Mouse (Mus musculus) ES-E14 (cell line): Measurements from ENCODE around the gene Nnat. TPM values are rescaled to one million over a fixed set of nuclear protein-coding genes. Genes with fewer than 3 reads are reported as not detected.

Experiments used
- DNase-seq: peaks from one replicate; pipeline ENCODE4 v3.0.0-alpha.2; 2013; ENCODE audit warnings: low read depth, low spot score
- H3K27ac ChIP-seq: 2 replicates; pipeline ENCODE4 v1.5.1; 2012; ENCODE audit warnings: low read depth, mild to moderate bottlenecking, low read length, moderate library complexity, mixed read lengths; ENCODE audit not compliant: poor library complexity, insufficient read depth, severe bottlenecking
- H3K36me3 ChIP-seq: 2 replicates; pipeline ENCODE4 v1.6.1; 2012; ENCODE audit warnings: mild to moderate bottlenecking, low read length, moderate library complexity, mixed read lengths; ENCODE audit not compliant: control insufficient read depth, poor library complexity, insufficient read depth, severe bottlenecking
- H3K4me1 ChIP-seq, 2 experiments: fragments of 150-350 bp in 1 of 2; sonication (generic) in 1 of 2; 2 replicates each; pipeline ENCODE4 v1.6.1; 2012; ENCODE audit warnings: low read length in 2 of 2, mild to moderate bottlenecking in 1 of 2, mixed read lengths in 1 of 2; ENCODE audit not compliant: control insufficient read depth in 2 of 2, insufficient read depth in 2 of 2, poor library complexity in 1 of 2
- H3K4me3 ChIP-seq, 2 experiments: fragments of 150-350 bp in 1 of 2; sonication (generic) in 1 of 2; 2 replicates each; pipeline ENCODE4 v1.5.1; 2012; ENCODE audit warnings: low read length in 2 of 2, low read depth in 1 of 2, mild to moderate bottlenecking in 1 of 2, mixed read lengths in 1 of 2; ENCODE audit not compliant: insufficient read depth in 1 of 2, poor library complexity in 1 of 2, severe bottlenecking in 1 of 2
- H3K9ac ChIP-seq: 2 replicates; pipeline ENCODE4 v1.6.1; 2012; ENCODE audit warnings: low read depth, mild to moderate bottlenecking, low read length, mixed read lengths; ENCODE audit not compliant: poor library complexity, insufficient read depth, severe bottlenecking
- H3K9me3 ChIP-seq: fragments of 150-350 bp; sonication (generic); 2 replicates; pipeline ENCODE4 v1.6.1; 2012; ENCODE audit warnings: low read depth, mild to moderate bottlenecking, low read length; ENCODE audit not compliant: control insufficient read depth, insufficient read depth
- CHD2 ChIP-seq: IDR thresholded peaks from 2 replicates; pipeline ENCODE4 v1.6.1; 2014; ENCODE audit warnings: mild to moderate bottlenecking, low read depth, low read length, inconsistent platforms
- HCFC1 ChIP-seq: IDR thresholded peaks from 2 replicates; pipeline ENCODE4 v1.6.1; 2012; ENCODE audit warnings: low read length, inconsistent platforms, borderline replicate concordance; ENCODE audit not compliant: insufficient read depth
- MAFK ChIP-seq: IDR thresholded peaks from 2 replicates; pipeline ENCODE4 v1.6.1; 2014; ENCODE audit warnings: mild to moderate bottlenecking, low read depth, low read length, inconsistent platforms; ENCODE audit not compliant: insufficient read depth
- ZC3H11A ChIP-seq: IDR thresholded peaks from 2 replicates; pipeline ENCODE4 v1.6.1; 2012; ENCODE audit warnings: low read depth, mild to moderate bottlenecking, inconsistent platforms, low read length, borderline replicate concordance
- ZNF384 ChIP-seq: IDR thresholded peaks from 2 replicates; pipeline ENCODE4 v1.6.1; 2012; ENCODE audit warnings: low read depth, low read length, inconsistent platforms
- in situ Hi-C, 2 experiments: fragments of 600-800 bp; cut with MboI; formaldehyde crosslinking; loops; one replicate each; pipeline ENCODE4 v1.15.1; 2025; ENCODE audit warnings: low sequenced_read_pairs in 2 of 2, inconsistent platforms in 1 of 2; ENCODE audit not compliant: unreplicated experiment in 2 of 2
- total RNA-seq: library from RNA; depleted of rRNA; stranded (reverse); fragments of 300-350 nt; gene quantifications from 2 replicates; pipeline ENCODE4 v1.2.3, GENCODE M21; 2012

Nnat gene
- total RNA-seq, 1 experiment: 117 TPM

DNA sequence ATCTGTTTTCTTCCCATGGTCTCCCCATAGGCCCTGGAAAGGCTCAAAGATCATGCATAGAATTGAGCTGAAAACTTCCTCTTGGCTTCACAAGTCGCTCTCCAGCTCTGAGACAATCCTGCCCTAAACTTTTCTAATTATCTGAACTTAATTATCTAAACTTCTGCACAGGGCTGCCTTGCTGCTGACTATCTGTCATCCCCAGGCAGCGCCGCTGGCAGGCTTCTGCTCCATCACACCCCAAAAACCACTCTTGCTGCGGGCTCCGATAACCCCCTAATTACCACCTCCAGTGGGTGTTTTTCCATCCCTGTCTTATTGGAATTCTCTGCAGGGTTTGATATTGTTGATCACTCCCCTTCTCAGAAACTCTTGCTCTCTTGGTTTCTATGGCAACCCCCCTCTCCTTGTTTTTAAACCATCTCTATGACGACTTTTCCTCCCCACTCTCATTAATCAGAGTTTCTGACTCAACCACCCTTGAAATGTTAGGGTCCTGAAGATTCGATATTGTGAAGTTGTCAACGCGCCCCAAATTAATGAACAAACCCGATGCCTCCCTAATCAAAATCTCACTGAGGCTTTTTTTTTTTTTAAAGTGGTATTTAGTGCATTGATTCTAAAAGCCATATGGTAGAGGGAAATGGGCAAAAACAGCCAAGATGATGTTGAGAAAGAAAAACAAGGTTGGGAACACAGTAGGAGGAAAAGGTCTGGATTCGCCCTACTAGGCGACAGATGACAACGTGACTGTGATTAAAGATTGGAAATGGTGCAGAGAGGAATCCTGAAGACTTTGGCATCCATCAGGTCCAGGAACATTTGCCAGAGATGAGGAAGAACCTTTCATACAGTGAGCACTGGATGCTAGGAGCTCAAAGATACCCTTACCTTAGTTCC lies 29.6 kb upstream of the Nnat start:
- in situ Hi-C loops: no loop called here
- no peak for TF ChIP-seq MAFK

DNA sequence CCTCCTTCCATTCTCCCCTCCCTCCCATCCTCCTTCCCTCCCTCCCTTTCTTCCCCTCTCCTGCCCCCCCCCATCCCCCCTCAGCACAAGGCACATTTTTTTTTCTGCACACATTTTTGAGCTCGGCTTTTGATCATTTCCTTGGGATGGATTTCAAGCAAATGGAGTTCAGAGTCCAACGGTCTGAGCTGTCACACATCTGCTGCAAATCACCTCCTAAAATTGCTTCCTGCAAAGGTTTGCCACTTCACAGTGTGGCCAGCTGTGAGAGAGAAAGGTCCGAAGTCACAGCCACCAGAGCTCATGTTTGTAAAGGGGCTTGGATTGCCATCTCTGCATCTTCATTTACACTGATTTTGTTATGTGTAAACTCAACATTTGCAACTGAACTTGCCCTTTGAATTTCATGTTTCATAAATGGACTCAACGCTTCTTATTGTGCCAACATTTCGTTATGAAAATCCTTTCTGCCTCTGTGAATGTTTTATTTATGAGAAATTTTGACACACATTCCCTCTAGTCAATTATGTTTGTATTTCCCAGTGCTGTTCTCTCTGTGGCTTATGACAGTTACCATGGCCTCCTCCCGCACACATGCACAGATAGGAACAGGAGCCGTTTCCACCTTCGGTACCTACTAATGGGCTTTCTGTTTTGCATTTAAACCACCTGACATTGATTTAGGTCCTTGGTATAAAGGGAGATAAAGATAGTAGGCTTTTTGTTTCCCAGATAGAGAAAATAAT lies 28.0 kb upstream of the Nnat start:
- H3K4me1 ChIP-seq: no peaks in the 10 kb centered on the region

More for the DNA sequence above, 29.6 kb upstream of the Nnat start:
- no peak overlapping the region for H3K27ac ChIP-seq
- no peak for DNase-seq
- H3K36me3 ChIP-seq: no peaks in the 10 kb centered on the region
- H3K9me3 ChIP-seq: no peaks in the 10 kb centered on the region
- no peak overlapping the region for H3K4me3 ChIP-seq
- H3K9ac ChIP-seq: no peak overlapping the region
- H3K4me1 ChIP-seq: no peaks in the 10 kb centered on the region

DNA sequence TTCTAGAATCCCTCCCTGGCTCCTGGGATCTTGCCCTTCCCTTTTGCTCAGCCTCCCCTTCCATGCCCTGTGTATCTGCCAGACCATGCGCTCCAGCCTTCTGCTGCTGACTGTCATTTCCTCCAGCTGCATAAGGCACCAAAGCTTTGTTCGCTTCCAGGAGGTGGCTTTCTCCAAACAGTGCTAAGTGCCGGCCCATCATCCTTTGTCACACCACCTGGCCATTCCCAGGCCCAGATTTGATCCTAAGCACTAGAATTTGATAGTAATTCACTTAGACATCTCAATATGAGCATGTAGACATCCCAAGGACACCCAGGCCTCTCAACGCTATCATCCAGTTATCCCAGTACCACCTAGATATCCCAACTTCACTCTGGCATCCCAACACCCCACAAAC lies 25.7 kb upstream of the Nnat start:
- Histone ChIP-seq H3K36me3 (no peaks in the 10 kb centered on the region), H3K4me1 (no peaks in the 10 kb centered on the region), H3K9ac (no peak overlapping the region), H3K4me3 (no peak overlapping the region), H3K27ac (no peak overlapping the region), H3K9me3 (no peaks in the 10 kb centered on the region)
- no peak for TF ChIP-seq HCFC1
- DNase-seq: no peak
- in situ Hi-C loops: no loop called here

More for the DNA sequence above, 28.0 kb upstream of the Nnat start:
- TF ChIP-seq ZNF384: no peak
- no peak for TF ChIP-seq ZC3H11A
- no peak for TF ChIP-seq MAFK
- no peak for TF ChIP-seq HCFC1
- TF ChIP-seq CHD2: no peak
- no peak overlapping the region for H3K4me3 ChIP-seq
- H3K9me3 ChIP-seq: no peaks in the 10 kb centered on the region
- in situ Hi-C loops: no loop called here
- no peak for DNase-seq
- no peaks in the 10 kb centered on the region for H3K36me3 ChIP-seq
- H3K27ac ChIP-seq: no peak overlapping the region
- no peak overlapping the region for H3K9ac ChIP-seq

DNA sequence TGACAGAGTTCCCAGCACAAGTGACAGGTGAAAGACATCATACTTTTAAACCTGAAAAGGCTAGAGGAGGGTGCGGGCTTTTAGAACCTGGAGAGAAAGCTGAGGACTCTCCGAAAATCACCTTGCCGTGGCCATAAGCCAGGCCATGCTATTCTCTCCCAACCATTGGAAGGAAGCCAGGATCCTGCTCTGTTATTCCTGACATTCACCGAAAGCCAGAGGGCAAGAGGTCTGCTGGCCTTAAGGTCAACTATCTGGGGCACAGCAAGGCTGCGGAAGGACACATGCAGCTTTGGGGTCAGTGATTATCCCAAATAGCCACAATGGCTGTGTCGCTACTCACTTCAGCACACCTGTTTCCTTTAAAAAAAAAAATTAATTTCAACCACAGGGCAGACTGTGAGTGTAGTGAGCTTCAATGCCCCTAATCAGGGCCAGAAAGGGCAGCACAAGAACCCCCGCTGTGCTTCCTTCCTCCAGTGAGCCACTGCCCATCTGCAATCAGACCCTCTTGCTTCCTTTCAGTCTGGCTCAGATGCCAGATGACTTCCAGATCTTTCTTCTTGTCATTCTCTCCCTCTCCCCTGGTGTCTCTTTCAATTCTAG lies 23.3 kb upstream of the Nnat start:
- Histone ChIP-seq H3K27ac (no peak overlapping the region; the same call in 1 of the 2 replicates), H3K36me3 (no peaks in the 10 kb centered on the region), H3K9me3 (no peaks in the 10 kb centered on the region), H3K4me1 (no peaks in the 10 kb centered on the region; a peak in 1 of 4 replicates), H3K9ac (no peak overlapping the region), H3K4me3 (no peak overlapping the region)
- TF ChIP-seq HCFC1 (no peak), ZNF384 (no peak), ZC3H11A (no peak), MAFK (no peak), CHD2 (no peak)
- DNase-seq: no peak
- in situ Hi-C loops: no loop called here
